Mouse (Mus musculus) hindbrain, embryonic 15.5 days (tissue): Measurements from ENCODE around the gene Slc5a10. TPM values are rescaled to one million over a fixed set of nuclear protein-coding genes. Genes with fewer than 3 reads are reported as not detected.

Source experiments
- ATAC-seq: fragments of 200-750 bp; cut with Nextera tagmentation; 2 replicates; pipeline ENCODE4 v1.8.0; 2017; ENCODE audit warnings: low read depth, moderate number of reproducible peaks, moderate TSS enrichment; ENCODE audit not compliant: low FRiP score
- H3K27ac ChIP-seq: fragments of 300-500 bp; sonication (generic); replicated peaks from 2 replicates; pipeline ENCODE4 v1.5.1; 2015; ENCODE audit warnings: mild to moderate bottlenecking, inconsistent platforms
- H3K27me3 ChIP-seq: fragments of 300-500 bp; sonication (generic); 2 replicates; pipeline ENCODE4 v1.6.1; 2015; ENCODE audit warnings: control low read depth, inconsistent platforms
- H3K36me3 ChIP-seq: fragments of 300-500 bp; sonication (generic); 2 replicates; pipeline ENCODE4 v1.6.1; 2015; ENCODE audit warnings: control low read depth, inconsistent platforms
- H3K4me1 ChIP-seq: fragments of 300-500 bp; sonication (generic); replicated peaks from 2 replicates; pipeline ENCODE4 v1.6.1; 2015; ENCODE audit warnings: control low read depth, inconsistent platforms
- H3K4me2 ChIP-seq: fragments of 300-500 bp; sonication (generic); 2 replicates; pipeline ENCODE4 v1.6.1; 2015; ENCODE audit warnings: moderate library complexity, mild to moderate bottlenecking, inconsistent platforms
- H3K4me3 ChIP-seq: fragments of 300-500 bp; sonication (generic); 2 replicates; pipeline ENCODE4 v1.5.1; 2015; ENCODE audit warnings: mild to moderate bottlenecking, inconsistent platforms
- H3K9ac ChIP-seq: fragments of 300-500 bp; sonication (generic); 2 replicates; pipeline ENCODE4 v1.6.1; 2015; ENCODE audit warnings: inconsistent platforms
- H3K9me3 ChIP-seq: fragments of 300-500 bp; sonication (generic); 2 replicates; pipeline ENCODE4 v1.6.1; 2016; ENCODE audit warnings: control low read depth, inconsistent platforms
- WGBS: fragments of 180-500 bp; shearing (Covaris S2); methylation state at CpG from one replicate; pipeline ENCODE4 v1.1.7; 2015; 5-methylcytosine and 5-hydroxymethylcytosine counted together
- polyA plus RNA-seq: library from polyadenylated mRNA; unstranded; fragments of >200 nt; fragmentation: Nextera tagmentation; extraction: Ambion mirVana; gene quantifications from 2 replicates; pipeline ENCODE4 v1.2.1, GENCODE M21; 2015

The Slc5a10 gene
- polyA plus RNA-seq, 1 experiment from 2014 or later: not detected

GRCm38 (mm10) chr11:61728037-61728436 is 7.4 kb upstream of the Slc5a10 start:
- Histone ChIP-seq H3K4me2 (no peak overlapping the region), H3K4me1 (no peaks in the 10 kb centered on the region), H3K36me3 (peaks cover 43% of the 10 kb centered on the region), H3K4me3 (no peak overlapping the region), H3K27ac (no peak overlapping the region), H3K9me3 (no peaks in the 10 kb centered on the region), H3K27me3 (no peaks in the 10 kb centered on the region), H3K9ac (no peak overlapping the region)
- 84% methylated on average over 2 of the region's 2 CpGs for WGBS
- ATAC-seq: no peak

- Histone ChIP-seq H3K4me3 (no peak overlapping the region), H3K4me1 (no peaks in the 10 kb centered on the region), H3K27ac (no peak overlapping the region), H3K4me2 (no peak overlapping the region), H3K9me3 (no peaks in the 10 kb centered on the region), H3K9ac (no peak overlapping the region), H3K27me3 (no peaks in the 10 kb centered on the region), H3K36me3 (no peaks in the 10 kb centered on the region; the same call in 1 of the 2 replicates)
- ATAC-seq: no peak
- WGBS: 47% methylated on average over 5 of the region's 5 CpGs
Observed at GRCm38 (mm10) chr11:61722077-61722476, 1.5 kb upstream of the Slc5a10 start.

DNA sequence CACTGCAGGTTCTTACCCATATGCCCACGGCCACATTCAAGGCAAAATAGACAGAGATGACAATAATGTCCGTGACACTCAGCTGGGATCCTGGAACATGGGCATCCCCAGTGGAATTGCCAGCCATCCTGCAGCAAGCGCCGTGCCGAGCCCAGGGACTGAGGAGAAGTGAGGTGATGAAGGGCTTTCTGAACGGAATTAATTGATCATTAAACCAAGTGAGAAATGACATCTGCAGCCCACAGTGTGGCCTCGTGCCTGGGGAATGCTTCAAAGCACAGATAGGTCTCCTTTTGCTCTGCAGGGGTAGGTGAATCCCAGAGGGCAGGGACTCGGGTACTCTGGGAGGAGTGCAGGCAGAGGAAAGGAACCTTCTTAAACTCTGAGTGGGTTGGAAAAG is 800 bp downstream of the Slc5a10 start:
- no peaks in the 10 kb centered on the region for H3K27me3 ChIP-seq
- no peaks in the 10 kb centered on the region for H3K4me1 ChIP-seq
- H3K4me2 ChIP-seq: no peak overlapping the region
- no peaks in the 10 kb centered on the region for H3K36me3 ChIP-seq
- no peaks in the 10 kb centered on the region for H3K9me3 ChIP-seq
- WGBS: 46% methylated on average over 8 of the region's 8 CpGs
- no peak overlapping the region for H3K4me3 ChIP-seq
- H3K27ac ChIP-seq: no peak overlapping the region
- no peak for ATAC-seq
- H3K9ac ChIP-seq: no peak overlapping the region

- Histone ChIP-seq H3K9me3 (no peaks in the 10 kb centered on the region), H3K4me3 (no peak overlapping the region), H3K4me1 (no peaks in the 10 kb centered on the region), H3K27ac (no peak overlapping the region), H3K36me3 (no peaks in the 10 kb centered on the region), H3K27me3 (no peaks in the 10 kb centered on the region), H3K9ac (no peak overlapping the region), H3K4me2 (no peak overlapping the region)
- WGBS: 35% methylated on average over 3 of the region's 3 CpGs
- ATAC-seq: no peak
Observed at GRCm38 (mm10) chr11:61719387-61719786, 1.2 kb downstream of the Slc5a10 start.

GRCm38 (mm10) chr11:61717990-61718389 is 2.6 kb downstream of the Slc5a10 start:
- Histone ChIP-seq H3K4me3 (no peak overlapping the region), H3K27me3 (no peaks in the 10 kb centered on the region), H3K9me3 (no peaks in the 10 kb centered on the region), H3K4me2 (no peak overlapping the region), H3K27ac (no peak overlapping the region), H3K9ac (no peak overlapping the region), H3K4me1 (no peaks in the 10 kb centered on the region), H3K36me3 (no peaks in the 10 kb centered on the region)
- ATAC-seq: no peak
- 66% methylated on average over 5 of the region's 5 CpGs for WGBS

- H3K27me3 ChIP-seq: no peaks in the 10 kb centered on the region
- no peaks in the 10 kb centered on the region for H3K36me3 ChIP-seq
- no peaks in the 10 kb centered on the region for H3K4me1 ChIP-seq
- H3K9me3 ChIP-seq: no peaks in the 10 kb centered on the region
- 70% methylated on average over 6 of the region's 6 CpGs for WGBS
- H3K4me3 ChIP-seq: no peak overlapping the region
- no peak overlapping the region for H3K27ac ChIP-seq
- H3K9ac ChIP-seq: no peak overlapping the region
- H3K4me2 ChIP-seq: no peak overlapping the region
- peak; percentile 35; the same call in 1 of the 2 replicates for ATAC-seq
Observed at GRCm38 (mm10) chr11:61715130-61715529, 5.5 kb downstream of the Slc5a10 start.

DNA sequence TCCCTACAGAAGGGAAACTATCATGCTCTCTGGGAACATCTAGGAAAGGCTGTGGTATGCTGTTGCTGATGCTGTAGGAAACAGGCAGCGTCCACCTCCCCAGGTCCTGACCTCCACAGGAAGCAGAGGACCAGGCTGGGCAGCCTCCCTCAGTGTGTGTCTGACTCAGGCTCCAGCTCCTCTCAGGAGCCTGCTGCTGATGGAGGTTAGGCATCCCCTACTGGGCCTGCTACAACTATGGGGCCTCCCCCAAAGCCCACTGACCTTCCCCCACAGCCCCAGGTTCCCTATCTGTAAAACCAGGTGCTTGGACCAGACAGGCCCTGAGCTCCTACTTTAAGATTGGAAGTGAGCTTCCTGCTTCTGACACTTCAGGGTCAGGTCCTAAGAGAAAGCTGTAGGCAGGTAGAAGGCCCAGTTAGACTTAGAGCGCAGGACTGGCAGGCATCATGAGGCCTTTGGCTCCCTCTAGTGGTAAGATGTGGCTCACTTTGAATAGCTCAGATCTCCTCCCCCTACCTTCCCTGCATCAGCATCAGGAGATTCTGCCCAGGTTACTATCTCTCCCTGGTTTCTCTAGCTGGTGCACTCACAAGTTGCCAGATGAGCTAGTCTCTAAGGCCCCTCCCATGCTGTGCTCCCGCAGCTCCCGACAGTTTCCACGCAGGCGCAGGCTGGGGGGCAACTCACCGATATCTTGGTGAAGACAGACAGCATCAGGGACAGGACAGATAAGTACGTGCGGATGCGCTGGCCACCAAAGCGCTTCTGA is 6.1 kb downstream of the Slc5a10 start:
- no peaks in the 10 kb centered on the region for H3K9me3 ChIP-seq
- WGBS: 48% methylated on average over 11 of the region's 11 CpGs

GRCm38 (mm10) chr11:61713157-61713855 is 7.3 kb downstream of the Slc5a10 start:
- Histone ChIP-seq H3K9ac (no peak overlapping the region), H3K4me1 (no peaks in the 10 kb centered on the region), H3K4me3 (no peak overlapping the region), H3K36me3 (no peaks in the 10 kb centered on the region), H3K9me3 (no peaks in the 10 kb centered on the region), H3K4me2 (no peak overlapping the region), H3K27me3 (no peaks in the 10 kb centered on the region), H3K27ac (no peak overlapping the region)
- no peak for ATAC-seq
- WGBS: 65% methylated on average over 15 of the region's 15 CpGs

More for the DNA sequence above, 6.1 kb downstream of the Slc5a10 start:
- Histone ChIP-seq H3K4me3 (no peak overlapping the region), H3K27ac (no peak overlapping the region), H3K4me2 (no peak overlapping the region), H3K4me1 (no peaks in the 10 kb centered on the region), H3K36me3 (no peaks in the 10 kb centered on the region), H3K27me3 (no peaks in the 10 kb centered on the region), H3K9ac (no peak overlapping the region)
- peak; percentile 79 for ATAC-seq

- Histone ChIP-seq H3K9me3 (no peaks in the 10 kb centered on the region), H3K4me2 (no peak overlapping the region), H3K27me3 (no peaks in the 10 kb centered on the region), H3K4me1 (no peaks in the 10 kb centered on the region), H3K27ac (no peak overlapping the region), H3K4me3 (no peak overlapping the region), H3K9ac (no peak overlapping the region), H3K36me3 (no peaks in the 10 kb centered on the region)
- WGBS: 70% methylated on average over 3 of the region's 3 CpGs
- ATAC-seq: no peak
Observed at GRCm38 (mm10) chr11:61708928-61709327, 11.7 kb downstream of the Slc5a10 start.

DNA sequence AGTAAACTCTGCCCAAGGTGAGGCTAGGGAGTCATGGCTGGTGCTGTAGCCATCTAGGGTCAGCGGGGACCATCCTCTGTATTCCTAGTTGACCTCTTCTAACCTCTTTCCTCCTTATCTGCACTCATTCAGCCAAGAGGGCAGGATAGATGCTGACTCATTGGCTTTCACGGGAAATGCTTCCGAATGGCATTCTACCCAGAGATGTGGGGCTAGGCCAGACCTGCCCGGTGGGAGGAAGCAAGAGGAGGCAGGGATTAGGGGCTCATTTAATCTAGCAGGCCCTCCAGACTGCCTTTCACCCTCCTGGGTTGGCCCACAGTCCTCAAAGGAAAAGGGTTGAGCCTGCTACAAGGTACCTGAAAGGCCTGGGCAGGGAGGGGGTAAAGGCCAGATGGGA is 14.4 kb downstream of the Slc5a10 start:
- Histone ChIP-seq H3K36me3 (no peaks in the 10 kb centered on the region), H3K9ac (no peak overlapping the region), H3K27me3 (no peaks in the 10 kb centered on the region), H3K27ac (no peak overlapping the region), H3K4me2 (no peak overlapping the region), H3K9me3 (no peaks in the 10 kb centered on the region), H3K4me3 (no peak overlapping the region), H3K4me1 (no peaks in the 10 kb centered on the region)
- WGBS: 65% methylated on average over 4 of the region's 4 CpGs
- no peak for ATAC-seq

- no peak overlapping the region for H3K9ac ChIP-seq
- no peaks in the 10 kb centered on the region; the same call in 1 of the 2 replicates for H3K4me1 ChIP-seq
- H3K9me3 ChIP-seq: no peaks in the 10 kb centered on the region
- H3K4me3 ChIP-seq: no peak overlapping the region
- no peaks in the 10 kb centered on the region for H3K27me3 ChIP-seq
- no peak overlapping the region for H3K27ac ChIP-seq
- no peak overlapping the region for H3K4me2 ChIP-seq
- ATAC-seq: no peak
- H3K36me3 ChIP-seq: no peaks in the 10 kb centered on the region
- 94% methylated on average over 2 of the region's 2 CpGs for WGBS
Observed at GRCm38 (mm10) chr11:61705581-61705980, 15.0 kb downstream of the Slc5a10 start.

DNA sequence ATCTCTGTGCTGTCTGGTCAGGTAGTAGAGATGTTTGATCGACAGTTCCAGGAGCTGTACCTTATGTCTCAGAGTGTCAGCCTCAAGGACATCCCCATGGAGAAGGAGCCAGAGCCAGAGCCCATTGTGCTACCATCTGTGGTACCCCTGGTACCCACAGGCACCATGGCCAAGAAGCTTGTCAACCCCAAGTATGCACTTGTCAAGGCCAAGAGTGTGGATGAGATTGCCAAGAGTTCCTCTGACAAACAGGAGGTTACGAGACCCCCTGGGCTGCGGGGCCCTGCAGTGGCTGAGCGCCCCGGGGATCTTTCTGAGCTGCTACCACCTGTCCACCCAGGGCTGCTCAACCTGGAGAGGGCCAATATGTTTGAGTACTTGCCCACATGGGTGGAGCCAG is 18.1 kb downstream of the Slc5a10 start:
- WGBS: 95% methylated on average over 5 of the region's 5 CpGs
- Histone ChIP-seq H3K27me3 (no peaks in the 10 kb centered on the region), H3K9ac (no peak overlapping the region), H3K4me1 (peaks cover 5% of the 10 kb centered on the region; the same call in 1 of the 2 replicates), H3K4me3 (no peak overlapping the region), H3K4me2 (no peak overlapping the region), H3K27ac (no peak overlapping the region), H3K9me3 (no peaks in the 10 kb centered on the region), H3K36me3 (no peaks in the 10 kb centered on the region)
- ATAC-seq: no peak
